Mouse (Mus musculus): ENCODE measurements at regions not wholly inside any gene's neighbourhood (a gene's known extent, or its start where the extent isn't known, plus 50 kb on each side); places are given as distances from the start of the nearest gene placed in this dataset.
A peak's percentile ranks its signal among the peaks of the same experiment; 100 is the strongest.
"Not testable (repeated sequence)": the region's sequence is repeated elsewhere in the genome, so short reads cannot be mapped to it uniquely, and the experiment has no call there.

- WGBS = 90% methylated on average over 3 of the region's 3 CpGs
- not testable (repeated sequence) for H3K9ac ChIP-seq; ATAC-seq; H3K27me3 ChIP-seq (ENCODE audit: insufficient read depth, low read length); DNase-seq; H3K9me3 ChIP-seq (ENCODE audit: low read length); H3K4me1 ChIP-seq (ENCODE audit: insufficient read depth); H3K36me3 ChIP-seq (ENCODE audit: insufficient read depth); H3K4me2 ChIP-seq (ENCODE audit: low read depth); H3K4me3 ChIP-seq (ENCODE audit: low read depth, low read length); H3K27ac ChIP-seq (ENCODE audit: low read depth, low read length)
Measured at GRCm38 (mm10) chr13:61805300-61805699, 235.4 kb upstream of the Cts3 start.

- not testable (repeated sequence) for H3K9me3 ChIP-seq (ENCODE audit: low read length); H3K27ac ChIP-seq (ENCODE audit: low read depth, low read length); H3K36me3 ChIP-seq (ENCODE audit: insufficient read depth); H3K4me1 ChIP-seq (ENCODE audit: insufficient read depth); H3K27me3 ChIP-seq (ENCODE audit: insufficient read depth, low read length); ATAC-seq
- H3K4me3 ChIP-seq (ENCODE audit: low read depth, low read length) = peak overlapping the region; percentile 43
- DNase-seq = peak; percentile 50
- WGBS = 2% methylated on average over 19 of the region's 19 CpGs
- H3K4me2 ChIP-seq (ENCODE audit: low read depth) = peak overlapping the region; percentile 57
- H3K9ac ChIP-seq = peak overlapping the region; percentile 59
Measured at GRCm38 (mm10) chr13:61804168-61804874, 234.4 kb upstream of the Cts3 start.

- H3K27me3 ChIP-seq (ENCODE audit: insufficient read depth, low read length); ATAC-seq; H3K27ac ChIP-seq (ENCODE audit: low read depth, low read length); H3K36me3 ChIP-seq (ENCODE audit: insufficient read depth); H3K9me3 ChIP-seq (ENCODE audit: low read length); DNase-seq; H3K9ac ChIP-seq; H3K4me1 ChIP-seq (ENCODE audit: insufficient read depth): not testable (repeated sequence)
- peak overlapping the region; percentile 57 for H3K4me2 ChIP-seq (ENCODE audit: low read depth)
- peak overlapping the region; percentile 43 for H3K4me3 ChIP-seq (ENCODE audit: low read depth, low read length)
- 27% methylated on average over 5 of the region's 5 CpGs for WGBS
Measured at GRCm38 (mm10) chr13:61803763-61804162, 233.8 kb upstream of the Cts3 start.

GRCm38 (mm10) chr13:61763457-61763856, 193.5 kb upstream of the Cts3 start:
- DNase-seq; H3K9me3 ChIP-seq (ENCODE audit: low read length); H3K36me3 ChIP-seq (ENCODE audit: insufficient read depth); H3K4me3 ChIP-seq (ENCODE audit: low read depth, low read length); H3K27me3 ChIP-seq (ENCODE audit: insufficient read depth, low read length); H3K27ac ChIP-seq (ENCODE audit: low read depth, low read length); H3K4me1 ChIP-seq (ENCODE audit: insufficient read depth); ATAC-seq; H3K4me2 ChIP-seq (ENCODE audit: low read depth); H3K9ac ChIP-seq: not testable (repeated sequence)
- WGBS = 91% methylated on average over 1 of the region's 1 CpGs

Small RNA genes lying in the stretch of these regions (microRNA-seq; reads per million reads assigned to microRNA genes)
- gene Gm23739 = 0 reads per million in 2 experiments
